Mouse (Mus musculus): Measurements from ENCODE around the gene Fcf1. TPM values are rescaled to one million over a fixed set of nuclear protein-coding genes. Genes with fewer than 3 reads are reported as not detected.
A peak's percentile ranks its signal among the peaks of the same experiment; 100 is the strongest.

Gene Fcf1
- polyA plus RNA-seq (2015; fragmentation: Nextera tagmentation; extraction: Ambion mirVana), result 111 and 113 TPM in 2 replicates

DNA sequence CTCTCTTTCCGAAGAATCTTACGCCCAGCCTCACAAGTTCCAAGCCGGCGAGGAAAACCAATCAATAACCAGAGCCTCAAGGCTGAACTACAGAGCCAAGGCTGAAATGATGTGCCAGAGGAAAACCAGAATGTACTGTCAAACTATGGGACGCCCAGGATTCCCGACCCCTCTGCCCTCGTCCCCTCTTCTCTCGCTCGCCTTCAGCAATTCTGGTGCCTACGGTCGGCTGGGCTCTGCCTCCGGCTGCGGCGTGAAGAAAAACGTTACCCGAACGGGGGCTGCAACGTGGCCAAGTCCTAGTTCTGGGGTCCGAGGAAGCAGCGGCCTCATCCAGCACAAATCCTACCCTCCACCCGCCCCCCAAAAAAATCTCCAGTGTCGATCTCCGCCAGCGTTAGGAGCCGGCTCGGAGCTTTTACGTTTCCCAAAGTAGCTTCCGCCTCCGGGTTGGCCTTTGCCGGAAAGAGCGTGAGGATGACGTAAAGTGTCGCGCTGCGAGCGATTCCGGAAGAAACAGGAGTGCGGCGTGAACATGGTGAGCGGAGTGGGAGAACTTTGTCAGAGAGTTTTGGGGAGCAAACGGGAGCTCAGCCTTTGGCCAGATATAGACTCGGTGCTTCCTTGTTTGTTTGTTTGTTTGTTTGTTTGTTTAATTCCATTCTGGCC lies at the start of gene Fcf1, which contains the start of gene Arel1:
Gene Fcf1 (plus strand): TSS at position 470 of the 669 bp plus-strand sequence.
Gene Arel1 (minus strand): TSS at position 473 of the 669 bp plus-strand sequence.
- peak within 1 kb of the TSS; percentile 98 for H3K4me2 ChIP-seq
- H3K27me3 ChIP-seq, result no peaks in the 10 kb centered on the region
- H3K4me3 ChIP-seq, result peak within 1 kb of the TSS; percentile 89
- under 1% methylated on average over 42 of the region's 42 CpGs for WGBS
- peak within 1 kb of the TSS; percentile 90 for H3K9ac ChIP-seq
- peak within 1 kb of the TSS; percentile 76 for H3K27ac ChIP-seq
- ATAC-seq (ENCODE audit: low FRiP score), result peak; percentile 59; the same call in 1 of the 2 replicates
- H3K36me3 ChIP-seq, result peaks cover 24% of the 10 kb centered on the region
- H3K4me1 ChIP-seq (replicated peaks), result peaks cover 28% of the 10 kb centered on the region
- no peaks in the 10 kb centered on the region for H3K9me3 ChIP-seq

GRCm38 (mm10) chr12:84921881-84922419 lies 48.7 kb upstream of the Fcf1 start:
- H3K27ac ChIP-seq, result no peak overlapping the region
- H3K27me3 ChIP-seq, result no peaks in the 10 kb centered on the region
- peaks cover 91% of the 10 kb centered on the region for H3K36me3 ChIP-seq
- H3K4me1 ChIP-seq (replicated peaks), result no peaks in the 10 kb centered on the region
- no peak overlapping the region for H3K4me3 ChIP-seq
- H3K4me2 ChIP-seq, result no peak overlapping the region
- no peaks in the 10 kb centered on the region for H3K9me3 ChIP-seq
- no peak for ATAC-seq (ENCODE audit: low FRiP score)
- no peak overlapping the region for H3K9ac ChIP-seq
- 59% methylated on average over 8 of the region's 8 CpGs for WGBS

- WGBS, result 95% methylated on average over 5 of the region's 5 CpGs
- Histone ChIP-seq H3K4me3 (no peak overlapping the region), H3K4me2 (no peak overlapping the region), H3K9me3 (no peaks in the 10 kb centered on the region), H3K27me3 (no peaks in the 10 kb centered on the region), H3K4me1 (replicated peaks) (no peaks in the 10 kb centered on the region), H3K9ac (no peak overlapping the region), H3K36me3 (peaks cover 93% of the 10 kb centered on the region), H3K27ac (no peak overlapping the region)
- ATAC-seq (ENCODE audit: low FRiP score), result no peak
Measured at GRCm38 (mm10) chr12:84924324-84924723, 46.4 kb upstream of the Fcf1 start.

DNA sequence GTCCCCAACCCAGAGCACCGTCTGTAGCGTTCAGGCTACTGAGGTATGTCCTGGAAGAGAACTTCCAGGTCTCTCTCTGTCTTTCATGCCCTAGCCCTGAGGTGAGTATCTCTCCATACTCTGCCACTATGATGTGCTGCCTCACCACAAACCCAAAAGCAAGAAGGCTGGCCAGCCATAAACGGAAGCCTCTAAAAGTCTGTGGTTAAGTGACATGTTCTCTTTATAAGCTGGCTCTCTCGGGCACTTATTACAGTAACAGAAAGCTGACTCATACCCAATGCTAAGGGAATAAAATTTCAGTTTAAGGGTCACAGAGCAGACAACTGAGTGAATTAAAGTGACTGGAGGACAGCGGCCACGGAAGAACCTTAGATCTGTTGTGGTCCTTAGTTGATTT lies 44.2 kb upstream of the Fcf1 start:
- H3K27me3 ChIP-seq, result no peaks in the 10 kb centered on the region
- WGBS, result 94% methylated on average over 6 of the region's 6 CpGs
- no peak for ATAC-seq (ENCODE audit: low FRiP score)
- no peak overlapping the region for H3K27ac ChIP-seq
- H3K4me2 ChIP-seq, result no peak overlapping the region
- no peak overlapping the region for H3K4me3 ChIP-seq
- H3K4me1 ChIP-seq (replicated peaks), result no peaks in the 10 kb centered on the region
- H3K9me3 ChIP-seq, result no peaks in the 10 kb centered on the region
- peaks cover 94% of the 10 kb centered on the region for H3K36me3 ChIP-seq
- no peak overlapping the region for H3K9ac ChIP-seq

- WGBS, result 98% methylated on average over 6 of the region's 6 CpGs
- H3K4me3 ChIP-seq, result no peak overlapping the region
- no peaks in the 10 kb centered on the region for H3K9me3 ChIP-seq
- no peak for ATAC-seq (ENCODE audit: low FRiP score)
- H3K36me3 ChIP-seq, result peaks cover 84% of the 10 kb centered on the region
- no peak overlapping the region for H3K9ac ChIP-seq
- H3K27ac ChIP-seq, result no peak overlapping the region
- H3K4me1 ChIP-seq (replicated peaks), result no peaks in the 10 kb centered on the region
- no peak overlapping the region for H3K4me2 ChIP-seq
- H3K27me3 ChIP-seq, result no peaks in the 10 kb centered on the region
Measured at GRCm38 (mm10) chr12:84932210-84932609, 38.5 kb upstream of the Fcf1 start.

DNA sequence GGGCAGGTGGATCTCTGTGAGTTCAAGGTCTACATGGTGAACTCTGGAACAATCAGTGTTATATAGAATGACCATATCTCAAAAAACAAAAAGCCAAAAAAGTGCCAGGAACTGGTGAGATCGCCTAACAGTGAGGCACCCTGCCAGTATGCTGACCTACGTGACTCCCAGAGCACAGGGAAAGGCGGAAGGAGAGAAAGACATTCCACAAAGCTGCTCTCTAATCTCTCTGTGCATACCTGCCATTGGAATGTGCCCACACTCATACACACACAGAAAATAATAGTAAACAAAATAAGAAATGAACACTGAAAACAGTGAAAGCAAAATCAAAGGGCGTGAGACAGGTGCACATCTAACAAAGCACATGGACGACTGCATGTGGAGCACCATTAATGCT lies 35.4 kb upstream of the Fcf1 start:
- peaks cover 79% of the 10 kb centered on the region for H3K36me3 ChIP-seq
- H3K27me3 ChIP-seq, result no peaks in the 10 kb centered on the region
- H3K4me1 ChIP-seq (replicated peaks), result no peaks in the 10 kb centered on the region
- no peak overlapping the region for H3K4me3 ChIP-seq
- no peaks in the 10 kb centered on the region for H3K9me3 ChIP-seq
- H3K4me2 ChIP-seq, result no peak overlapping the region
- 88% methylated on average over 5 of the region's 5 CpGs for WGBS
- no peak overlapping the region for H3K27ac ChIP-seq
- no peak for ATAC-seq (ENCODE audit: low FRiP score)
- H3K9ac ChIP-seq, result no peak overlapping the region

DNA sequence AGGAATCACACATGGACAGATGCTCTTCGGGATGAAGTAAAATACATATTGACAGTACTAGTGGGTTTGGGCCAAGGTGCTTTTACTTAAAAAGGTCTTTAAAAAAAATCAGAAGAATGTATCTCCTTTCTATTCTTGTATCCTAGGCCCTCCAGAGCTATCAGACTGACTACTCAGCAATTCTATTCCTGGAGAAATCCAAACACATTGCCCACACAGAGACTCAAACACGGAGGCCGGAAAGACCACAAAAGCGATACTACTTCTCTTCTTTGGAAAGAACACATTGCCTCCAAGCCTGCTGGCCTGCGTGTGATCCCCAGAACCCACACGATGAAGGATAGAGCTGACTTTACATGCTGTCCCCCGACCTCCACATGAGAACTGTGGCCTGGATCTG lies 31.6 kb upstream of the Fcf1 start:
- ATAC-seq (ENCODE audit: low FRiP score), result no peak
- H3K4me2 ChIP-seq, result no peak overlapping the region

GRCm38 (mm10) chr12:84940343-84940742 lies 30.4 kb upstream of the Fcf1 start:
- Histone ChIP-seq H3K9ac (no peak overlapping the region), H3K4me2 (no peak overlapping the region), H3K9me3 (no peaks in the 10 kb centered on the region), H3K27ac (no peak overlapping the region), H3K27me3 (no peaks in the 10 kb centered on the region), H3K4me3 (no peak overlapping the region), H3K36me3 (peaks cover 74% of the 10 kb centered on the region), H3K4me1 (replicated peaks) (no peaks in the 10 kb centered on the region)
- 97% methylated on average over 7 of the region's 7 CpGs for WGBS
- ATAC-seq (ENCODE audit: low FRiP score), result no peak

More for the DNA sequence above, 31.6 kb upstream of the Fcf1 start:
- H3K4me1 ChIP-seq (replicated peaks), result no peaks in the 10 kb centered on the region
- 93% methylated on average over 7 of the region's 7 CpGs for WGBS
- H3K27ac ChIP-seq, result no peak overlapping the region
- peaks cover 74% of the 10 kb centered on the region for H3K36me3 ChIP-seq
- H3K27me3 ChIP-seq, result no peaks in the 10 kb centered on the region
- no peak overlapping the region for H3K4me3 ChIP-seq
- H3K9me3 ChIP-seq, result no peaks in the 10 kb centered on the region
- H3K9ac ChIP-seq, result no peak overlapping the region

GRCm38 (mm10) chr12:84941717-84942116 lies 29.0 kb upstream of the Fcf1 start:
- ATAC-seq (ENCODE audit: low FRiP score), result no peak
- WGBS, result 96% methylated on average over 13 of the region's 13 CpGs
- H3K27ac ChIP-seq, result no peak overlapping the region
- no peak overlapping the region for H3K4me3 ChIP-seq
- H3K27me3 ChIP-seq, result no peaks in the 10 kb centered on the region
- no peaks in the 10 kb centered on the region for H3K4me1 ChIP-seq (replicated peaks)
- peaks cover 78% of the 10 kb centered on the region for H3K36me3 ChIP-seq
- H3K4me2 ChIP-seq, result no peak overlapping the region
- H3K9ac ChIP-seq, result no peak overlapping the region
- no peaks in the 10 kb centered on the region for H3K9me3 ChIP-seq

DNA sequence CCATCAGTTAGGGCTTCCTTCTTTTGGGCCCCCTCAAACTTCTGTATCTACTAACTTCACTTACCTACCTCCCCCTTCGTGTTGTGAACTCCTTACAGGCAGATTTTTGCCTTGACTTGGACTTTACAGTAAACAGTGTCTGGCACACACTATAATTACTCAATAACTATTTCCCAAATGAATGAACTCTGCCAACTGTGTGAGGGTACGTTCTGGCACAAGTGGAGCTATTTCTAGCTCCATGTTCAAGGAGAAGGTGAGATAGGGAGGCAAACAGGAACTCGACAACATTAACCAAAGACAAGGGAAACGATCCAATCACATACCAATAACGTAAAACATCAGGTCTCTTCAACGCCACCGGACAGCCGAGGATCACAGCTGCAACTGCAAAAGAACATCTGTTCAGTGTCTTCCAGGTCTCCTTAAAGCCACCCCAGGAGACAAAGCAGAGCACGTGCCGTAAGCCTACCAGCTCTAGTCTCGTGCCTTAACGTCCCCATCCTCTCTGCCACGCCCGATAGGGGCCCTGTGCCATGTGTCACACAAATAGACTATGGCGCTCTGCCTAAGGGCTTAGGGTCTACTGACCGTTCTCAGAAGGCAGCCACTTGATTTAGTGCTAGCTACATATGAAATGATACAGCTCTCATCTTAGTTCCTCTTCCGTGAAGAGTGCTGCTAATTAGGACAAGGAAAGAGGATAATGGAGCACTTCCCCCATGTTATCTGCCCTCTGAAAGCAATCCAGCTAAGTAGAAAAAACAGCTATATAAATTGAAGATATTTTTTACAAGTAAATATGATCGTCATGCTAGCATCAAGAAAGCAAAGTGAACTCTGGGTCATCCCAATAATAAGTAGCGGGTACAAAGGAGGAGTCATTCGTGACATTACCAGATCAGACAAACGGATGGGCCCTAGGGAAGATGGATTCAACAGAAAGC lies 27.4 kb upstream of the Fcf1 start:
- Histone ChIP-seq H3K4me1 (replicated peaks) (no peaks in the 10 kb centered on the region), H3K4me2 (no peak overlapping the region), H3K9ac (no peak overlapping the region), H3K27me3 (no peaks in the 10 kb centered on the region), H3K27ac (no peak overlapping the region), H3K36me3 (peaks cover 86% of the 10 kb centered on the region), H3K4me3 (no peak overlapping the region), H3K9me3 (no peaks in the 10 kb centered on the region)
- 93% methylated on average over 21 of the region's 21 CpGs for WGBS
- ATAC-seq (ENCODE audit: low FRiP score), result no peak

DNA sequence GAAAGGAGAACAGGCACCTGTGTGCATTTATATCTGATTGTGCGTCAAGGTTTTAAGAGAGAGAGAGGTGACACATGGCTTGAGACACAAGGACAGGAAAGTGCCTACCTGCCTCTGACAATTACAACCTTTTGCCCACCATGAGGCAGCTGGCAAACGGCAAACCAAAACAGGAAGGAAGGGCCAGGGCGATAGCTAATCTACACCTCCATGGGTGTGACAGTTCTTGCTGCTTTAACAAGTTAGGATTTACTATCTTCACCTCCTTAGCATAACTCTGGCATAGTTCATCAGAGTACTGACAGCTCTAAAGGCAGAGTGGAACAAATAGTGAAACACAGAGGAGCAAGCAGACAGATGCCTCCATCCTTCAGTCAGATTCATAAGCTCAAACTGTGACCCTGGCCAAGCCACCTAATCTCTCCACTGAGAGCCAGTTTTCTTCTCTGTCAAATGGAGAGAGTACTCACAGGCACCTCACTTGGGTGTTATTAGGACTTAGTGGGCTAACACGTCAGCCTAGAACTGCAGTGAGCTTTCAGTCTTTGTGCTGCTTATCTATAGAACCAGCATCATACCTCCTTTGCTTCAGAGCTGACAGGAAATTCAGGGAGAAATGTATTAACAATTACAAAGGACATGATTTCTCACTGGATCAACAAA lies 26.4 kb upstream of the Fcf1 start:
- Histone ChIP-seq H3K27ac (no peak overlapping the region), H3K27me3 (no peaks in the 10 kb centered on the region), H3K36me3 (peaks cover 85% of the 10 kb centered on the region), H3K9ac (no peak overlapping the region), H3K4me3 (no peak overlapping the region), H3K4me1 (replicated peaks) (no peaks in the 10 kb centered on the region), H3K9me3 (no peaks in the 10 kb centered on the region), H3K4me2 (no peak overlapping the region)
- no peak for ATAC-seq (ENCODE audit: low FRiP score)
- 97% methylated on average over 4 of the region's 4 CpGs for WGBS

Measured in hindbrain, embryonic 13.5 days (tissue).